Mouse (Mus musculus) bone marrow, adult 2 months (tissue): ENCODE data around the gene S100a3.

Experiments
- CTCF ChIP-seq: fragments of 200-500 bp; IDR thresholded peaks from 2 replicates; pipeline ENCODE4 v1.5.1; 2011; ENCODE audit warnings: low read length, control low read depth; ENCODE audit not compliant: control insufficient read depth, insufficient read depth
- POLR2A ChIP-seq: fragments of 200-500 bp; IDR thresholded peaks from 2 replicates; pipeline ENCODE4 v1.6.1; 2011; ENCODE audit warnings: low read depth, mild to moderate bottlenecking, control low read depth, low read length, borderline replicate concordance; ENCODE audit not compliant: control insufficient read depth

DNA sequence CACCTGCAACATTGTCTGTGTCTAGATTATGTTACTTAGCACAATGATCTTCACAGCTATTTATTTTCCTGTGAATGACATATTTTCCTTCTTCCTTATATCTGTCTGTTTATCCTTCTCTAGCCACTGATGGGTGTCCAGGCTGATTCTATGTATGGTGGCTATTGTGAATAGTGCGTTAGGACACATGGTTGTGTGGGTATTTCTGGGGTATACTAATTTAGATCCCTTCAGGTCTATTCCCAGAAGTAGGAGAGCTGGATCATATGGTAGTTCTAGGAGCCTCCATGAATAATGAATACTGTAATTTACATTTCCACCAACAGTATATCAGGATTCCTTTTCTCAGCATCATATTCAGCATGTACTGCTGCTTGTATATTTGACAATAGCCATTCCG is 89.5 kb downstream of the S100a3 start:
- no peak for TF ChIP-seq CTCF
- TF ChIP-seq POLR2A, result no peak
